Mouse (Mus musculus) hematopoietic multipotent progenitor cell, adult 10-12 weeks (in vitro differentiated cells): ENCODE measurements around the gene Apobec3. TPM values are rescaled to one million over a fixed set of nuclear protein-coding genes. Genes with fewer than 3 reads are reported as not detected.

Experiments used
- polyA plus RNA-seq: library from polyadenylated mRNA; stranded (reverse); fragments of >175 nt; gene quantifications from 2 replicates; pipeline ENCODE4 v1.2.3, GENCODE M21; 2012; ENCODE audit warnings: low replicate concordance

Gene Apobec3
- 3.6 and 7.4 TPM in 2 replicates for polyA plus RNA-seq

GRCm38 (mm10) chr15:79891436-79892212 lies at the start of gene Apobec3:
TSS of gene Apobec3 (plus strand) at chr15:79891659.

Other genes starting within 250 kb of the Apobec3 start
- gene Fam227a, start 232.7 kb upstream of the Apobec3 start, polyA plus RNA-seq = 0.11 and 0.62 TPM in 2 replicates
- 33.7 and 37.4 TPM in 2 replicates for gene Cby1, start 232.5 kb upstream of the Apobec3 start, polyA plus RNA-seq
- 59.5 and 61.4 TPM in 2 replicates for gene Tomm22, start 220.8 kb upstream of the Apobec3 start, polyA plus RNA-seq
- 11.0 and 24.6 TPM in 2 replicates for gene Josd1, start 203.7 kb upstream of the Apobec3 start, polyA plus RNA-seq
- 74.4 and 157 TPM in 2 replicates for gene Gtpbp1, start 200.8 kb upstream of the Apobec3 start, polyA plus RNA-seq
- gene Sun2, start 149.1 kb upstream of the Apobec3 start, polyA plus RNA-seq = 323 and 388 TPM in 2 replicates
- gene Dnal4, start 113.8 kb upstream of the Apobec3 start, polyA plus RNA-seq = 23.9 and 28.1 TPM in 2 replicates
- gene Nptxr, start 86.9 kb upstream of the Apobec3 start, polyA plus RNA-seq = 0.74 and 2.1 TPM in 2 replicates
- gene Npcd, start 57.4 kb upstream of the Apobec3 start, polyA plus RNA-seq = 0.33 and 3.0 TPM in 2 replicates
- gene Cbx6, start 57.0 kb upstream of the Apobec3 start, polyA plus RNA-seq = 27.1 and 46.2 TPM in 2 replicates
- gene Cbx7, start 79.5 kb downstream of the Apobec3 start, polyA plus RNA-seq = 81.5 and 216 TPM in 2 replicates
- gene Pdgfb, start 123.3 kb downstream of the Apobec3 start, polyA plus RNA-seq = 14.5 and 15.4 TPM in 2 replicates
- gene Syngr1, start 199.7 kb downstream of the Apobec3 start, polyA plus RNA-seq = 1.5 and 3.1 TPM in 2 replicates
- 49.1 and 91.4 TPM in 2 replicates for gene Rpl3, start 200.2 kb downstream of the Apobec3 start, polyA plus RNA-seq
- gene Tab1, start 241.5 kb downstream of the Apobec3 start, polyA plus RNA-seq = 9.1 and 15.5 TPM in 2 replicates